Mouse (Mus musculus): Measurements from ENCODE around the gene D930020B18Rik.
A peak's percentile ranks its signal among the peaks of the same experiment; 100 is the strongest.

The D930020B18Rik gene

DNA sequence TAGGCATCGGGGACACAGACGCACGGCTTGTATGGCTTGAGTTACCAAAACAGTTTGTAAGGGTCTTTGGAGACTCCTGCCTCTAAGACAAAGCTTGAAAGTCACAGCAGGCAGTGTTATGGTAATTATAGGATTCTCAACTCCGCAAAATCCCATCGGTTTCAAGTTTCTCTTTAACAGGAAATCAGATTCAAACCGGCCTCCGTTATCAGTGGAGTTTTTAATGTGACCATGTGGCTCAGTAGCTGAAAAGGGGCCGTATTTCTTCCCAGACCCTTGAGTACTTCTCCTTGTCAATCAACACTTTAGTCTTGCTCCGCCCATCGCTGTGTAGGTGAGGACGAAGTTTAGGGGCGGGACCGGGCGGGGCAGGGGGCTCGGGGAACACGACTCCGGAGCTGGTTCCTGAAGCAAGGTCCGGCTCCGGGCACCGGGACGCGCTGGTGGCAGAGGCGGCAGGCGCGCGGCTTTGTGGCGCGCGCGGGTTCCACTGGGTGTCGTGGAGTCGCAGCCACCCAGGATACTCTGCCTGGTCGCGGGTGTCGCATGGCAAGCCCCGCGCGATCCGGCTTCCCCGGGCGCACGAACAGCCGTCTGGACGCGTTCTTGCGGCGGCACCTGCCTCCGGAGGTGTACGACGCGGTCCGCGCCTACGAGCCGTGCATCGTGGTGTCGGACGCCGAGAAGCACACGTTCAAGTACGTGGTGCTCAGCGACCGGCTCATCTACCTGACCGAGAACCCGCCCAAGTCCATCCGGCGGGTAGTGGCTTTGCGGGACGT lies at the start of gene D930020B18Rik:
Gene D930020B18Rik (plus strand): TSS at position 317 of the 782 bp plus-strand sequence.
- DNase-seq: no peak

DNA sequence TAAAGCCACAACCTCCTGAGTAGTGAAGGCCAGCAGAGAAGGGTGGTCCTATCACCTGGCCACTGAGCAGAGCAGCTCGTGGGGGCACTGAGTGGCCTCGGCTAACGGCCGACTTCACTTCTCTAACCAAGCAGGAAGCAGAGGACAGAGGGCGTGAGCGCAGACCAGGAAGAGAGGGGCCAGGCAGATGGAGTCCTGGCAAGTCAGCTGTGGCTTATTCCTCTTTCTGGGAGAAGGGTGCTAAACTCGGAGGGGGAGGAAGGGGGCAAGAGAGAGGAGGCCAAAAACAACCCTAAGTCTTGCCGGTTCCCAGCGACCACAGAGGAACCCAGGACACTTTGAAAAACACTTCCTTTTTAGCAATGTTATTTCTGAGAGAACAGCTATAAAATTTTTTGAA lies 44.8 kb upstream of the D930020B18Rik start:
- DNase-seq: no peak

DNA sequence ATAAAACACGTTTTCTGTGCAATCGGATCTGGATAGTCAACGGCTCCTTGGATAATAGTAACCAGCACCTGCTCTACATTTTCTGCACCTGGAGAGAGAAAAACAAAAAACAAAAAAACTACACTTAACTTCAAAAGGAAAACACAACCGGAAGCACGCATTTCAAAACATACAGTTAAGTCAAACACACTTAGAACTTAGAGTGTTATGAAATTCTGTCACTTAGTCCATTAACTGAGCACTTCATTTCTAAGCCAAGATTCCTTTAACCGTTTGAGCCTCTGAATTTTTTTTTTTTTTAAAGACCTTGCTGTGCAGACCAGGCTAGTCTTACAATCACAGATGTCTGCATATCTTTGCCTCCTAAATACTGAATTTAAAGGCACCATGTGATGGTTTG lies 40.1 kb upstream of the D930020B18Rik start:
- DNase-seq: no peak

DNA sequence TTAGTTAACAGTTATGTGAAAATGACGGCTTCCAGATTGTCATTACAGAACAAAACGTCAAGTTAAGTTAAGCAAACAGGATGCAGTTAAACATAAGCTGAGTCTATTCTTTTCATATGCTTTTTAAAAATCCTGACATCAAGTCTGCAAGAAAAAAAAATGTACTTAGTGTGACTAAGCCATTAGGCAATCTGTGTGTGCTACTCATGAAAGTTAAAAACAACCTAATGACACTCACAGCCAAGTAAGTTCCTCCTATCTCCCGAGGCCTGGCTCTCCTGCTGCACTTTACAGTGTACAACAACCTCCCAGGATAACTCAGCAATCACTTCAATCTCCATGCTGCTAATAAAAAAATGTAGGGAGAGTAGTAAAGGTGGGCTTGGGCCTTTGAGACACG lies 37.8 kb upstream of the D930020B18Rik start:
- DNase-seq: no peak

DNA sequence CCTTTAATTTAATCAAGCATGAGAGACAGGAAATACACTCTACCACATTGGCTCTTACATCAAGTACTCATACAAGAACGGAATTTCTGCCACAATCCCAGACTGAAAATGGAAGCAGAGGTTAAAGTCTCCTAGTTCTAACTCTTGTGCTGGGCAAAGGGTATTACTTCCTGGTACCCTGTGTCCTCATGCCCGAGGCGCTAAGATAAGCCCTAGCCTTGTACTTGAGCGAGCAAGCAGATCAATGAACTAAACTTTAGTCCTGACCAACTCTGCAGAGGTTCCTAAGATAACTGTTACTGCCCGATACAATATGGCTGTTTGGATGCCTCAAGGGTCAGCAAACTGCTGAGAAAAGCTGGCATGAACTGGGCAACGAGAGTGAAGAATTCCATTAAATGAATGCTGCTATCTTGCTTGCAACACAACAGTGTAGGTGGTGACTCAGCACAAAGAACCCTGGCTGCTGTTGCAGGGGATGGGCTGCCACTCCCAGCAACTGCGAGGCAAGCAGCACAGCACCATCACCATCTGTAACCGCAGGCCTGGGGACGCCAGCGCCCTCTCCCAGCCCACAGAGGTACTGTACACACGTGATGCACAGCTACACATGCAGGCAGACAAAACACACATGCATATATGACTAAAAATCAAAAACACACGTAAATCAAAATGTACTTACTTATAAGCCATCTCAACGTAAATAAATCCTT lies 36.6 kb upstream of the D930020B18Rik start:
- DNase-seq: no peak

DNA sequence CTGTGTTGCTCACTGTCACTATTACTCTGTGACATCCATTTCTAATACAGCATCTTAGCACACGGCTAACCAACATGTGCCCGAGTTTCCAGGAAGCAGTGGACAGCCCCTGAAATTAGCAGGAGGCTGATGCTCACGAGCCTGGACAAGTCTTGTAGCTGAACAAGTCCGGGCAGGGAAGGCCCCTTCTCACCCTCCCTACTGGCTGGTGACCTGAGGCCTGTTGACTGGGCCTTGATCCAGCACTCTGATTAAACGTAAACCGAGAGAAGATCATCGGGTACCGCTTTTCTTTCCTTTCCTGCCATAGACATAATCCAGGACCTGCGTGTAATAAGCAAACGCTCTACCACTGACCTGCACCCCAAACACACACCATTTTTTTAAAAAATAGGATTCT lies 33.2 kb upstream of the D930020B18Rik start:
- DNase-seq: no peak

DNA sequence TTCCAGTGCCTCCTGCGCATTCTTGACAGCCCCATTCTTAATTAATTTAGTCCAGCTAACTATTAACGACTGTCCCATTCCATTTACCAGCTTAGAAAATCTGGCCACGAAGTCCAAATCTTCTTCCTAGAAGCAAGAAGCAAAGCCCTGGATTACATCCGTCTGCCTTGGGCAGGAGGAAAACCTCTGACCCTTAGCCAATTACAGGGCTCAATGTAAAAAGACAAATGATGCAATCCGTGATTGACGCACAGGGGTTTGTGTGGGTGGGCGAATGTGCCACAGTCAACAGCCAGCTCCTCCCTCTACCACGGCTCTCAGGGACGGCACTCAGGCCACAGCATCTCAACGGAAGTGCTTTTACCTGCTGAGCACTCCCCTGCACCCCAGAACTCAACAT lies 29.8 kb upstream of the D930020B18Rik start:
- DNase-seq: no peak

DNA sequence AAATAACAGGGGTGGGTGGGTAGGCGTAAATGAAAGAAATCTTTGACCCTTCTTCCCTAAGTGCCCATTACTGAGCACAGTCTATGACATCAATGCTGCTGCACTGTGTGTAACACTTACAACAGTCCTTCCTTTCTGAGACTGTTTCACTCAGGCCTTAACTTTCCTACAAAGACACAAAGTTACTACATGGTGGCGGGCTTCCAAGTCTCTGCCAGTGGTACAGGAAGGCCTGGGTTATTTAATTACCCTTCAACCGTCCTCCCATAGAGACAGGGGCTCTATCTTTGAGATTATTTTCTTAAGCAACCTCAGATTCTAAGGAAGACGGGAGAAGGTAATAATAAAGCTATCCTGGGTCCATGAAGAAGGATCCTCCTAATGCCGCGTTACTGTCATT lies 28.9 kb upstream of the D930020B18Rik start:
- DNase-seq: no peak

DNA sequence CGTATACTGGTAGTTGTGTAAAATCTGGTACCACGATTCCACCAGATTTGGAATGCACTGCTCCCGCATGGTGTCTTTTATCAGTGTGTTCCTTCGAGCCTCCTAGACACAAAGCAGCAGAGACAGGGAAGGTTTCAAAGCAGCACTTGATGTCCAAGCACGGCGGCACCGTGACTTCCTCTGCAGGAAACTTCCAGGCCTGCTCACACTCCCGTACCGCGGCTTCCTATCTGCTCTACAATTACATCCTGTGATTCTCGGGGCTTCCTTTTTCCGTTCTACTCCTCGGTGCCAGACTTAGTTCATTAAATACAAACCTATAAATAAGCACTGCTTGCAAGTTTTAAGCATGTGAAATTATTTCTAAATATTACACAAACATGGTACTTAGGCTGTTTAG lies 27.8 kb upstream of the D930020B18Rik start:
- DNase-seq: no peak

DNA sequence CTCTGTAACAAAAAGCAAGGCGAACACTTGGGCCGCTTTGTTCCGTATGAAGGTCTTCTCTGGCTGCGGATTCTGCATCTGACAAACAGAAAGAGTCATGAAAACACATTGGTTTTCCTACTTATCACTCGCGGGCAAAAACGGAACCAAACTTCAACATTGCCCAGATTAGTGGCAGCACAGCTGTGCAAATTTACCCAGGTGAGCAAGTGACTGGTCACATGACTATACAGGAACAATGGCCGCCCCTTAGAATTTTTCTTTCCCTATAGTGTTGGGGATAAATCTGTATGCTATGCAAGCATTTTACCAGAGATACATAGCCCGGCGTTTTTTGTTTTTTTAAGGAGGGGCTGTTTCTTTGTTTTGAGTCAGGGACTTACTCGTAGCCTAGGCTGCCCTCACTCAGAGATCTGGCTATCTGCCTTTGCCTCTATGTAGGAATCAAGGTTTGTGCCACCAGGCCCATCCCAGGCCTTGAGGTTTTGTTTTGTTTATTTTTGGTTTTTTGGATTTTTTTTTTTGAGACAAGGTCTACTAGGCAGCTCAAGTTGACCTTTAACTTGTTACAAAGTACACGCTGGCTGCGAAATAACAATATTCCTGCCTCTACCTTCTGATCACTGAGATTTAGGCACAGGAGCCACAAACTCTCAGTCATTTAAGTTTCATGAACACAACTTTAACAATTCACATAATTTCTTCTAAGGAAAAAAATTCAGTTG lies 26.1 kb upstream of the D930020B18Rik start:
- no peak for DNase-seq

DNA sequence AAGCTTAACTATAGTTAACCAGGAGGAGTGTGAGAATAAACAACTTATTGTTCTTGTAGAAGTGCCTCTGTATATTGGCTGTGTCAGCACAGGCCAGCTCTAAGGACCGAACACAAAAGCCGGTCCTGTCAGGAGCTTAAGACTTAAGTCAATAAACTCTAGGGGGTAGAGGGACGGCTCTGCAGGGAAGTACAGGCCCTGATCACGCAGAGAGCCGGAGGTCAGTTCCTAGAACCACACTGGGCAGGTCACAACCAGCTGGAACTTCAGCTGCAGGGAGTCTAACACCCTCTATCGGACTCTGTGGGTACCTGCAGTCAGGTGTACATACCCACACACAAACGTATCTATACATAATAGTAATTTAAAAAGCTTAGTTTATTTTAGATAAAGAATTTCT lies 25.5 kb upstream of the D930020B18Rik start:
- DNase-seq: no peak

DNA sequence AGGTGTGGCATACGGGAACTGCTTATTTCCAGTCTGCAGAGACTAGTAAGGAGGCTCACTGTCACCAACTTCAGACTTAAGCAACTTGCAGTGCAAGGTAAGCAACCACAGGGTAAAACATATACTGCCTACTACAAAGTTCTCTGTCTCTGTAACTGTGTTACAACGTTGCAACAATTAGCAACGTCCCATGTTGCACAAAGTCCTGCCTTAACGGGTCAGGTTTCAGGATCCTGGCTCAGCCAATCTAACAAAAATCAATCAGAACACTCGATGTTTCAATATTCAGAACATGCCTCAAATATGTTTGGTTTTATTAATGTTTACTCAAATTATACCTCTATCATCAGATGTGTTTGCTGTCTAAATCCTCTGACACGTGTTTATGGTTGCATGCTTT lies 19.0 kb upstream of the D930020B18Rik start:
- DNase-seq: no peak

DNA sequence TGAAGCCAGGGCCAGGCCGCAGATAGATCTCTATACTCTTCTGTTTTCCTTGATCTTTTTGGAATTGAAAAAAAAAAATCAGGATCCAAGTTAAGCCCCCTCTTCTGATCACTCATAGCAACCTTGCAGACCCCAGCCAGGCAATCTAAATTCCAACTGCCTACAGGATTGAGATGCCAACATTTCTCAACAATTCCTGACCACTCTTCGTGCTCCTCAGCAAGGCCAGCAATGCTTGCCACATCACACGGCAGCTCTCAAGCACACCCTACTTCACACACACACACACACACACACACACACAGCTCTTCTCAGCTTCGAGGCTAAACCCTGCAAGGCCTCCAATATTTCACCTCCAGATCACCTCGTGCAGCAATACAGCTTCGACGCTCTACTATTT lies 17.7 kb upstream of the D930020B18Rik start:
- no peak for DNase-seq

DNA sequence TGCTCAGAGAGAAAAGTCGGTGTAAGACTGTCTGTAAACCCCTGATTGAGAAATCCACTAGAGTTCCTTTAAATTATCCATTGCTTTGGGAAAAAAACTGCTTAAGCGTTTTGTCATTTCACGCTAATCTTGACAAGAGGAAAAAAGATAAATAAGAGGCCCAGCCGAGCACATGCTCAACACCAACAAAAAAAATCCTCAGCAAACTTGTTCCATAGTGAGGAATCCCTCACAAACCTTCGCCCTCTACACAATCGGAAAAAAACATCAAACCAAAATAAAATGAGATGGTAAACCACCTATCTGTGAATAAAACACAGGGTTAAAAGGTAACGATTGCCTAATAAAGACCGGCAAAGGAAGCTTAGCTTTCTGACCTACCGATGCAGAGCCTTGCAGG lies 16.4 kb upstream of the D930020B18Rik start:
- no peak for DNase-seq

DNA sequence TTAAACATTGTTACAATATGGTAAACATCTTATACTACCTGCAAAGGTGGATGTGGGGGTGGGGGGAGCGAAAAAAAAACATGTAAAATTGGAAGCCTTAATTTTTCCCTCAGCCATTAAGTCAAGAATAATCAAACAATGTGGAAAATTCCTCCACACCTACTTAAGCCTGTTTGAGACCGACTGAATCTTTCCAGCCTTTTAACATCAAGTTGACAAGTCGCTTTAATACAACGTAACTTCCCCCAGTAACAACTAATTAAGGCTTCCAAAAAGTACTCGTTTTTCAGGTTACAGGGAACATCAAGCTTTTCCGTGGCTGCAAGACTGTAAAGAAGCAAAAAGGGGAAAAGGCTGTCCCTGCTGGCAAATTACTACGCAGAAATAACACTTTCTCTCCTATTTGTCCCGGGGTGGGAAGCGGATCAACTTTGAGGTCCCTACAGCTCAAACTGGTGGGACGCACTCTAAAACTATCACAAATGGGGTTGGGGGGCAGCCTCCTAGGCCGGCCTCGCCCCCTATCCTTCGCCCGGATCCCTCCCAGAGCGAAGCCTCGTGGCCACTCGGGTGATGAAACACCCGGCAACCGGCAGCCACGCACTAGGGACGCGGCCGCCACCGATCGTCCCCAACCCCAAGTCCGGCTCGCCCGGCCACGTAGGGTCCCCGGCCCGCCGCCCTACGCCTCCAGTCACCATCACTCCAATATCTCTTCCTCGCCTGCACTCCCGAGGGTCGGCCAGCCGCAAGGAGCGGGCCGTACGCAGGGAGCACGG lies 15.8 kb upstream of the D930020B18Rik start:
- DNase-seq: no peak

DNA sequence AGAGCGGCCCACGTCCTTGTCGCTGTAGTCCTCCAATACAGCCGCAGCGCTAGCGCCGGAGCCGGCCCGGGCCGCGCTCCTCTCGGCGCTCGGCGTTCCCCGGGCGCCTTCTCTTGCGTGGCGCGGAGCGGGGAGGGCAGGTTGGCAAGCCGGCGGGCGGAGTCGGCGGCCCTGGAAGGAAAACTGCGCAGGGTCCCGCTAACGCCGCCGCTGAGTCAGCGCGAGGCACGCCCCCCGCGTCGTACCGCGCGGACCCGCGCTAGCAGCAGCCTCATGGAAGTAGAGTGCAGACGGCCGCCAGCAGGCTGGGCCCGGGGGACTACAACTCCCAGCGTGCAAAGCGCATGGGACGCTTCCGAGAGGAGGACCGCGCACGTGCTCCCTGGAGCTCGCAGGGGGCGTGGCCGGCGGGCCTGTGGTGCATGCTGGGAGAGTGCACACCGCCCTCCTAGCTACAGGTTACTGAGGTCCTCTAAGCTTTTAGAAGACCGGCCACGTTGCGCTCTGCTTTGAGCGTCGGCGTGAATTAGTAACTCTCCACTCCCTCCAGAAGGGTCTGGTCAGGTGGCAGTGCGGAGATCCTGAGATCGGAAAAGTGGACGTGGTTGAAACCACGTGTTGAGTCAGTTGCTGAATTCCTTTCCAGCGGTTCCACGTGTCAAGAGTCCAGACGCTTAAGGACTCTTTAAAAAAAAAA lies 15.1 kb upstream of the D930020B18Rik start, which contains the start of gene Xpot:
Gene Xpot (minus strand): TSS at position 147 of the 697 bp plus-strand sequence.
- peak; percentile 97 for DNase-seq

DNA sequence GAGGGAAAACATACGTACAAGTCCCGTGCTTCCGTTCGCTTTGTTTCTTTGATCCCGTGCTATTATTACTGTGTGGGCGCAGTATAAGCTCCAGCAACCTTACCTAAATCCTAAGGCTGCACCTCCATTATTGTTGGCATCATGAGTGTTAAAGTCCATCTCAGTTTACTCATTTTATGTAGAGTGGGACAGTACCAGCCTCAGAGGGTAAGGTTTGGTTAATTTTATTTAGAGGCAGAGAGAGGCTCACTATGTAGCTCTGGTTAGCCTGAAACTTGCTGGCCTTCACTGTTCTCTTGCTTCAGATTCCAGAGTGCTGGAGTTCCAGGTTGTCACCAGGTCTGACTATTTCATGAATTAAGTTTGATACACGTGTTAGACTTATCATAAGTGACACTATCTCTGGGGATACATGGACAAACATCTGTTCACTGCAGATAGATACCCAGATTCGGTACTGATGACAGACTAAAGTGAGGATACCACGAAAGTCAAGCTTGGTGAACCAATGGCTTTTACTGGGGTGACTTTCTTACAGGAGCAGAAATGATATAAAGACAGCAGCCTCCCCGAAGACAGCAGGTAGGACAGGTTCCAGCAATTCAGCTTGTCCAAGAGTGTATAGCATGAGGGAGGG lies 14.1 kb upstream of the D930020B18Rik start:
- DNase-seq: peak; percentile 37

DNA sequence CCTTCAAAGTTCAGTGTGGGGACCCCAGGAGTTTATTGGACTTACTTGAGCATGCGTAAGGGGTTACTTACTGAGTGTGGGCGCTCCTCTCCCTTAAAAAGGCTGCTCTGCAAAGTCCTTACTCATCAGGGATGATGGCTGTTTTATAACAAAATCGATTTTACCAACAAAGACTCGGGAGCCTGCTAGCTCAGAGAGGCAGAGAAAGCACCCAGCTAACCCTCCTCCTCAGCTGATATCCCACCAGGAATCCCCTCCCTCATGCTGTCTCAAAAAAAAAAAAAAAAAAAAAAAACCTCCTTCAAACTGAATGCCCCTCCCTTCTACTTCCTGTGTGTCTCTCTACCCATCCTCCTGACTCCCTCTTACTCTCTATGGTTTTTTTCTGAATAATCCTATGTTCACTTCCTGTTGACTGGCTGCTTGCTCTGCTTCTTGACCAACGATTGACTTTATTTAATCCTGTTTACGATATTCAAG lies 12.8 kb upstream of the D930020B18Rik start:
- no peak for DNase-seq

DNA sequence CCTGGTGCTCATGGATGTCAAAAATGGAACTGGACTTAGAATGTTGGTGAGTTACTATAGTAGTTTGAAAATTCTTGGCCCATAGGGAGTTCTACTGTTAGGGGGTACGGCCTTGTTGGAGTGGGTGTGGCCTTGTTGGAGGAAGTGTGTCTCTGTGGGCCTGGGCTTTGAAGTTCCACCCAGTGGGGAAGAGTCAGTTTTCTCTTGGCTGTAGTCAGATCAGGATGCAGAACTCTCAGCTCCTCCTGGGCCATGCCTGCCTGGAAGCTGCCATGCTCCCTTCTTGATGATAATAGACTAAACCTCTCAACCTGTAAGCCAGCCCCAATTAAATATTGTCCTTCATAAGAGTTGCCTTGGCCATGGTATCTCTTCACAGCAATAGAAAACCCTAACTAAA lies 7.2 kb upstream of the D930020B18Rik start:
- DNase-seq: no peak

DNA sequence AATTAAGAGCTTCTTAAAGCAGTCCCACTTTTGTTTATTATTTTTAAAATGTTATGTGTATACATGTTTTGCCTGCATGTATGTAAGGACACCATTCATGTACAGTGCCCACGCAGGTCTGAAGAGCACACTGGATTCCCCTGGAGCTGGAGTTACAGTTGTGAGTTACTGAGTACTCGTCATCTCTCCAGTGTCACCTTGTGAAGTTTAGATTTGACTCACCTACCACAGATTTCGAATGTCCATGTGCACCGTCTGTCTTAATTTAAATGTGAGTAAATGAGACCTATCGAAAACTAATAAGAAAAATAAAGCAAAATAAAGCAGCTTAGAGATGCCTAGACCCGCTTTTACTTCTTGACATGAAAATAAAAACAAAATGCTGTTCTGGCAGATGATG lies 5.1 kb upstream of the D930020B18Rik start:
- DNase-seq: no peak

DNA sequence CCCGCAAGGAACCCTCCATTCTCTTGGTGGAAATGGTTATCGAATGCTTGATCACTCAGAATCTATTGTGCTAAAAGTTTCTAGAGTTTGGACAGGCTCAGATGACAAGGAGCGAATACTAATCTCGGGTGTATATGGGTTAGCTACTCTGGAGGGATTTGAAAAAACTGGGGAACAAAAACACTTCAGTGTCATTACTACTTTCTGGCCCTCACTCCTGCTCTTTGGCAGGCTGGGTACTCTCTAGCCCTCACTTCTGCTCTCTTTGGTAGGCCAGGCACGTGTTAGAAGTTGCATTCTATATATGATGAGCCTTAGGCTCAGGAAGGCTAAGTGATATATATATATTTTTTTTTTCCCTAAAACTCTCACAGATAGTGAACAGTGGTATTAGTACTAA lies 1.8 kb upstream of the D930020B18Rik start:
- no peak for DNase-seq

Measured in cerebellum, adult 9-10 months (tissue).